Mouse (Mus musculus) heart, adult 9 months (tissue): ENCODE data around the gene Card6.
A peak's percentile ranks its signal among the peaks of the same experiment; 100 is the strongest.
"Not testable (repeated sequence)": the region's sequence is repeated elsewhere in the genome, so short reads cannot be mapped to it uniquely, and the experiment has no call there.

Experiments
- DNase-seq, 2 experiments: peaks; one replicate each; pipeline ENCODE4 v3.0.0; 2022; ENCODE audit warnings: low spot score in 2 of 2

The Card6 gene

GRCm38 (mm10) chr15:5130887-5131668 is 22.7 kb upstream of the Card6 start:
- not testable (repeated sequence) for DNase-seq

DNA sequence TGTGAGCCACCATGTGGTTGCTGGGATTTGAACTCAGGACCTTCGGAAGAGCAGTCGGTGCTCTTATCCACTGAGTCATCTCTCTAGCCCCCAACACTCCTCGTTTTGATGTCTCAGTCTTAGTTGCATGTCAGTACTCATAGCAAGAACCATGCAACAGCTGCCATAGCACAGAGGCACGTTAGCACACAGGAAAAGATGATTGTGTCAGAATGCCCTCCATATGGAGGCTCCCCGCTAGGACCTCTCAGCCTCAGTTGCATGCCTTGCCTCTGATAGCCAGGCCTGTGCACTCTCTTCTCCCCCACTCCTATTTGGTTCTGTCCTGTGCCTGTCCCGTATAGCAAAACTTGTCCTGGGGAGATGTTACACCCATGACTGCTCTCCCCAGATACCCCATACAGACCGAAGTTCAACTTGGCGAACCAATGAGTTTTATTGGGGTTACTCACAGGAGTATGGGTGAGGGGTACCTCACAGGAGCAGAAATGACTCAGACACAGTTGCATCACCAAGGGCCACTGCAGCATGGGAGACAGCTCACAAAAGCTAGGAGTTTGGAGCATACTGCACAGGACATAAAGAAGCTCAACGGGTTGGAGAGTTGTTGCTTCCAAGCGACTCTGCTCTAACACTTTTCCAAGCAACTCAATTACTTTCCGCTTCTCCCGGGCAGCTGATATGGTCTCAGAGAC is 20.9 kb upstream of the Card6 start:
- DNase-seq, result no peak

GRCm38 (mm10) chr15:5128176-5128940 is 20.0 kb upstream of the Card6 start:
- DNase-seq, result no peak

GRCm38 (mm10) chr15:5127487-5127886 is 19.1 kb upstream of the Card6 start:
- DNase-seq, result no peak

GRCm38 (mm10) chr15:5126456-5126855 is 18.1 kb upstream of the Card6 start:
- no peak for DNase-seq

GRCm38 (mm10) chr15:5121535-5122313 is 13.4 kb upstream of the Card6 start:
- DNase-seq, result no peak

GRCm38 (mm10) chr15:5119707-5120106 is 11.4 kb upstream of the Card6 start:
- DNase-seq, result no peak

GRCm38 (mm10) chr15:5119192-5119591 is 10.9 kb upstream of the Card6 start:
- DNase-seq, result no peak

DNA sequence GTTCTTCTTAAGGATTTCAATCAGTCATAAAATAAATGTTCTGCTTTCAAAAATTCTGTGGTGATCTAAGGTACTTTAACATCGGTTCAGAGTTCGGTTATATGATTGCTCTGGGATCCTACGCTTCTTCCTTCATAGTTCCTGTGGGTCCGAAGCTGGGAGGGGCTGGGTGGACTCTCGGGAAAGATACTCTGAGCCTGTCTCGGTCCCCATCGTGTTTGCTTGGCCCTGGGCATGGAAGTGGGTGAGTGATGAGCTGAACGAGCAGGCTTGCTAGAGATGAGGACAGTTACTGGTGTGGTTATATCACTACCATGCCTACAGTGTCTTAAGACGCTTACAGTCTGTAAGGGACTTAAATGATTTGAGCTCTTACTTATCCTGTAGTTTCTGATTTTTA is 10.3 kb upstream of the Card6 start:
- DNase-seq, result no peak

GRCm38 (mm10) chr15:5117031-5117601 is 8.8 kb upstream of the Card6 start:
- no peak for DNase-seq

DNA sequence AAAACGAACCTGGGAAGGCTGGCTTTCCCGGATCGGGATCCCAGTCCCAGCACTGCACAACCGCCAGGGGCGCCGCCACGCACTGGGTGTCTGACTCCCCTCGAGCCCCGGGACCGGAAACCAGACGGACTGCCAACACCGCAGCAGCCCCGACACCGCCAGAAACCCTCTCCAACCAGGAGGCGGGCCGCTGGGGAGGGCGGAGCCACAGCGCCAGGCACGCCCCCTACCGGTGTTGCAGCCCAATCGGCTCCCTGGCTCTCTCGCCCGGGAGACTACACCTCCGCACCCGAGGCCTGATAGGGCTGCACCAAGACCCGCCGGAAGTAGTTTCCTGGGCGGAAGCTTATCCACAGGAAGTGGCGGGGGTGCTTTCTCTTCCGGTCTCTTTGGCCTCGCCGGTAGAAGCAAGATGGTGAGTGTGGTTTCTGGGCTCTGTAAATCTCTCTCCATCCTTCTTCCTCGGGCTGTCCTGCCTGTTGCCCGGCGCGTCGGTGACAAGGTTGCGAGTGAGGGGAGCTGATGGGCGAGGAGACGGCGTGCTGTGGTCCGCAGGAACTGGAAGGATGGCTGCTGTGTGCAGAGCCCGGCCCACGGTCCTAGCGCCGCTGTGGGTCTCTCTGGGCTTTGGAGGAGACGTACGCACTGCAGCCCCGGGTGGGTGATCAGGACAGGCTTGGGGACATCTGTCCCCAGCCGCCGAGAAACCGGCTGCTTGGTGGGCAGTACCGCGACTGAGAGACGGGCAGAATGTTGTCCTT is 8.1 kb upstream of the Card6 start, which contains the start of gene Rpl37:
TSS of gene Rpl37 (plus strand) at position 376 of the 761 bp plus-strand sequence.
- peak; percentile 99 for DNase-seq

GRCm38 (mm10) chr15:5115173-5115572 is 6.8 kb upstream of the Card6 start:
- no peak for DNase-seq

- no peak for DNase-seq
Measured at GRCm38 (mm10) chr15:5112651-5113050, 4.3 kb upstream of the Card6 start.

DNA sequence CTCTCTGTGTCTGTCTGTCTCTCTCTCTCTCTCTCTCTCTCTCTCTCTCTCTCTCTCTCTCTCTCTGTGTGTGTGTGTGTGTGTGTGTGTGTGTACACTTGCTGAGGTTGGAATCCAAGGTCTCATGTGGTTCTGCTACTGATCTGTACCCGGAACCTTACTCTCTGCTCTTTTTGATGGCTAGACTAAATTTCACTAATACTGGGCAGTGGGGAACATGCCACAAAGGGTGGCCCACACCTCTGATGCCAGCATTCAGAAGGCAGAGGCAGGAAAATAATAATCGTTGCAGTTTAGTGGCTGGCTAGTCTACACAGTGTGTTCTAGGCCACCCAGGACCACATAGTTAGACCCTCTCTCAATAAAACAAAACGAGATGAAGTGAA is 309 bp upstream of the Card6 start:
- DNase-seq, result no peak

DNA sequence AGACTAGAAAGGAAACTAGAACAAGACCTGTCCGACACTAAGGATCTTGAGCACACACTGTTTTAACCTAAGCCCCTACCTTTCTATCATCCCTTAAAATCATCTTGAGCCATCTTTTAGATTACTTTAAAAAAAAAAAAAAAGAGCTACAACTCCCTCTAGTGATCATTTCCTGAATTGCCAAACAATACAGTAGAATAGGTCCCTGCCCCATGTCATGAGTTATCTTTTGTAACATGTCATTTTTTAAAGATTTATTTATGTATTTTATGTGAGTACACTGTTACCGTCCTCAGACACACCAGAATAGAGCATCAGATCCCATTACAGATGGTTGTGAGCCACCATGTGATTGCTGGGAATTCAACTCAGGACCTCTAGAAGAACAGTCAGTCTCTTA is 2.0 kb downstream of the Card6 start:
- DNase-seq, result no peak

- DNase-seq, result no peak
Measured at GRCm38 (mm10) chr15:5105891-5106290, 2.4 kb downstream of the Card6 start.

GRCm38 (mm10) chr15:5102312-5102711 is 6.0 kb downstream of the Card6 start:
- DNase-seq, result no peak

DNA sequence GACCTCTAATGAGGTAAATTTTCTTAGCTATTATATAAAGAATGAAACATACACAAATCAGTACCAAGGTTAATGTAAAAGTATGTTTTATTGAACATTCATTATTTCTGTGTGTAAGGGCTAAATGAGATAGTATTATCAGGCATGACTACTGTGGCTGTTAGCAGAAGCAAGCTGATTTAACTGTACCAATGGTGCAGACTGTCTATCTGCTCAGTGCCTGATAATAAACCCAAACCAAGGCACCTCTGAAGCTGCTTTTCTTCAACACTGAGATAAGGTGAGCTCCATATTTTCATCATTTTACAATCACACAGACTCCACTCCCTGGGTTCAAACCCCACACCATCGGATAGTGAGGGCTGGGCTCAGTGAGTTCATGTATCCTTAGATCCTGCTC is 11.0 kb downstream of the Card6 start:
- no peak for DNase-seq

DNA sequence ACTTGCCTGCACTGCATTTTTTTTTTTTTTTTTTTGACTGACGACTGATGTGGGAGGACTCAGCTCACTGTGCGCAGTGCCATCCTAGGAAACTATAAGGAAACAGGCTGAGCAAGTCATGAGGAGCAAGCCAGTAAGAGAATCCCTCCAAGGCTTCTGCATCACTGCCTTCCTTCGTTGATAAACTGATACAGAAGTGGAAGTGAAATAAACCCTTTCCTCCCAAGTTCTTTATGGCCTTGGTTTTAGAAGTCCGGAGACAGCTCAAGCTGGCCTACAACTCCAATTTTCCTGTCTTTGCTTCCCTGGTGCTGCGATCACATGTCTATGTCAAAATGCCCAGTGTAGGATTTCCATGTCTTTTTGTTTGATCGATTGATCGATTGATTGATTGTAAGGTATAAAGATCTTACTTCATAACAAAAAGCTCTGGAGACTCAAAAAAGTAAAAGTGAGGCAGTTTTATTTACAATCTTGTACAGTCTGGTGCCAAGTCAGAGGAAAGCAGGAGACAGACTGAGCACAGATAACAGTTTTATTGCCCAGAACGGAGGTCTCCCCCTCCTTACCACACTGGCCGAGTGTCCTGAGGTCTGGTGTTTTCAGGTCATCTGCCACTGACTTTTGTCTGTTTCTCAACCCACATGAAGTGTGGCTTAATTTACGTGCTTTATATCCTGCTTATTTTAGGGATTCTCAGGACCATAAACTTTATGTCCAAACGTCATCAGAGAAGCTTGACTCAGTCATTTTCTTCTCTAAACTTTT is 12.6 kb downstream of the Card6 start:
- DNase-seq, result no peak

DNA sequence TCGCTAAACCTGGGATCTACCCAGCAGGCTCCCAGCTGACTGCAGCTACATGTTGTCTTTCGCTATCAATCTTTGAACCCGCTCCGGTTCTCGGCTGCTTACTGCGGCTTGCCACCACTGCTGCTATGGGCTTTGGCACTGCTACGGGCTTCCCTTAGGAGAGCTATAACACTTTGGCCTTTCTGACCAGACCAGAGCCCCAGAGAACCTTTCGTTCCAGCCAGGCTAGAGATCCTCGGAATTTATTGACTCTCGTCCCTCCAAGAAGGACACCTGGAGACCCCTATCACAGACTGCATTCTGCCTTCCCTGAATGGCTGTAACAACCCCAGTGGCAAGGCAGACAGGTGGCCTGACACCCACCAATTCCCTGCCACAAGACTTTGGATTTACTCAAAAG is 18.2 kb downstream of the Card6 start:
- DNase-seq, result no peak
